Mouse (Mus musculus): ENCODE measurements at regions not wholly inside any gene's neighbourhood (a gene's known extent, or its start where the extent isn't known, plus 50 kb on each side); places are given as distances from the start of the nearest gene placed in this dataset.

- TF ChIP-seq CTCF (IDR thresholded peaks at IDR 0.05; ENCODE audit: low read depth, low read length), result no peak
- no peak for TF ChIP-seq POLR2A (IDR thresholded peaks at IDR 0.05; ENCODE audit: insufficient read depth, low read length)
Measured at GRCm38 (mm10) chr13:52222315-52223097, 308.6 kb downstream of the Diras2 start.

Measured in ES-Bruce4 (cell line).